Mouse (Mus musculus) stomach, postnatal 0 days (tissue): ENCODE measurements around the gene Fam104a. TPM values are rescaled to one million over a fixed set of nuclear protein-coding genes. Genes with fewer than 3 reads are reported as not detected.

Experiments
- ATAC-seq: fragments of 200-750 bp; cut with Nextera tagmentation; 2 replicates; pipeline ENCODE4 v1.8.0; 2017; ENCODE audit not compliant: low FRiP score, low TSS enrichment
- DNase-seq: peaks from one replicate; pipeline ENCODE4 v3.0.0-alpha.2; 2016; ENCODE audit warnings: low spot score
- H3K27ac ChIP-seq: fragments of 300-500 bp; sonication (generic); replicated peaks from 2 replicates; pipeline ENCODE4 v1.5.1; 2014; ENCODE audit warnings: mild to moderate bottlenecking, control low read depth
- H3K27me3 ChIP-seq: fragments of 300-500 bp; sonication (generic); 2 replicates; pipeline ENCODE4 v1.6.1; 2014; ENCODE audit warnings: low read length; ENCODE audit not compliant: control insufficient read depth, insufficient read depth
- H3K36me3 ChIP-seq: fragments of 300-500 bp; sonication (generic); 2 replicates; pipeline ENCODE4 v1.6.1; 2014; ENCODE audit warnings: low read length, mixed read lengths; ENCODE audit not compliant: control insufficient read depth, insufficient read depth
- H3K4me1 ChIP-seq: fragments of 300-500 bp; sonication (generic); replicated peaks from 2 replicates; pipeline ENCODE4 v1.6.1; 2014; ENCODE audit warnings: antibody characterized with exemption; ENCODE audit not compliant: control insufficient read depth, insufficient read depth
- H3K4me2 ChIP-seq: fragments of 300-500 bp; sonication (generic); replicated peaks from 2 replicates; pipeline ENCODE4 v1.6.1; 2014; ENCODE audit warnings: low read depth, mild to moderate bottlenecking, control low read depth, moderate library complexity
- H3K4me3 ChIP-seq: fragments of 300-500 bp; sonication (generic); 2 replicates; pipeline ENCODE4 v1.5.1; 2014; ENCODE audit warnings: low read depth, low read length, control low read depth
- H3K9ac ChIP-seq: fragments of 300-500 bp; sonication (generic); 2 replicates; pipeline ENCODE4 v1.6.1; 2014; ENCODE audit warnings: mild to moderate bottlenecking, low read length, control low read depth, mixed read lengths
- H3K9me3 ChIP-seq: fragments of 300-500 bp; sonication (generic); 2 replicates; pipeline ENCODE4 v1.6.1; 2016; ENCODE audit warnings: low read length; ENCODE audit not compliant: control insufficient read depth
- CTCF ChIP-seq: IDR thresholded peaks from 2 replicates; pipeline ENCODE4 v1.5.1; 2016; ENCODE audit warnings: antibody characterized with exemption, low read depth, mild to moderate bottlenecking, moderate library complexity
- EP300 ChIP-seq: optimal IDR thresholded peaks from 2 replicates; pipeline ENCODE3; 2016; ENCODE audit warnings: antibody characterized with exemption
- WGBS: fragments of 180-500 bp; shearing (Covaris S2); extraction: QIAGEN DNeasy Blood & Tissue Kit; methylation state at CpG from one replicate; pipeline ENCODE4 v1.1.7; 2014; 5-methylcytosine and 5-hydroxymethylcytosine counted together
- polyA plus RNA-seq: library from polyadenylated mRNA; unstranded; fragments of >200 nt; fragmentation: Nextera tagmentation; extraction: Ambion mirVana; gene quantifications from 2 replicates; pipeline ENCODE4 v1.2.1, GENCODE M21; 2015

Gene Fam104a
- 34.2 and 34.3 TPM in 2 replicates for polyA plus RNA-seq

DNA sequence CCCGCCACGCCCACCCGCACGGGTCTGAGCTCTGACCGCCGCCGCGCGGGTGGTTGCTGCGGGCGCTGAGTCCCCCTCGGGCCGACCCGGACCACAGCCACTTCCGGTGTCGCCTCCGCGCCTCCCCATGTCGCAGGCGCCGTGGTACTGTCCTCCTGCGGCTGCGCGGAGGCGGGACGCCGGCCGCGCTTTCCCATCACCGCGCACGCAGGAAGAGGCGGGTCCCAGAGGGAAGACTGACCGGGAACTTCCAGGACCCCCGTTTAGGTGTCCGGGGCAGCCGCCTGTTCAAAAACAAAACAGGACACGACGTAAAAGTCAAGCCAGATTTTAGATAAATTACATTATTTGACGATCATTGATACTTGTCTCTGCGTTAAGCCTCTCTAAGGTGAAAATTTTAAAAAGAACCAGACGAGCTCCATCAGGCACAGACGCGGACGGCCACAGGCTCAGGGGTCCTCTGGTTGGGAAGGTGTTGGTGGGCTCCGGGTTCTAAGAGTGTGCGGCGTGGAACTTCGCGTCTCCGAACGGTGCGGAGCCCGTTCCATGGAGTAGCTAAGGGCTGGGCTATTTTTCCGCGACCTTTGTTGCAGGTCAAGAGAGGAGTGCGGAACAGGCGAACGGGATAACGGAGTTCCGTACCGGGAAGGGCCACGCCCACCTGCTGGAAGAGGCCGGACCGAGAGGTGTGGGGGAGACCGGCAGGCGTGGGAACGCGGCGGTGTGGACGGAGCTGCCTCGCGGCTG lies at the start of gene Fam104a, which contains the start of gene D11Wsu47e:
Gene Fam104a (minus strand): TSS at position 199 of the 750 bp plus-strand sequence.
Gene D11Wsu47e (plus strand): TSS at position 456 of the 750 bp plus-strand sequence.
- H3K27ac ChIP-seq, result peak within 1 kb of the TSS; percentile 97
- peaks cover 3% of the 10 kb centered on the region; the same call in 1 of the 2 replicates for H3K4me1 ChIP-seq
- H3K27me3 ChIP-seq, result no peaks in the 10 kb centered on the region
- TF ChIP-seq CTCF, result 0 out of 2 replicates have a peak, but pooled peaks have one; percentile 3
- peak; percentile 97 for TF ChIP-seq EP300
- ATAC-seq, result peak; percentile 95
- peak; percentile 96 for DNase-seq
- peaks cover 5% of the 10 kb centered on the region; the same call in 1 of the 2 replicates for H3K36me3 ChIP-seq
- peak within 1 kb of the TSS; percentile 92 for H3K9ac ChIP-seq
- H3K9me3 ChIP-seq, result no peaks in the 10 kb centered on the region
- H3K4me3 ChIP-seq, result peak within 1 kb of the TSS; percentile 95
- H3K4me2 ChIP-seq, result peak within 1 kb of the TSS; percentile 88
- under 1% methylated on average over 68 of the region's 73 CpGs for WGBS

DNA sequence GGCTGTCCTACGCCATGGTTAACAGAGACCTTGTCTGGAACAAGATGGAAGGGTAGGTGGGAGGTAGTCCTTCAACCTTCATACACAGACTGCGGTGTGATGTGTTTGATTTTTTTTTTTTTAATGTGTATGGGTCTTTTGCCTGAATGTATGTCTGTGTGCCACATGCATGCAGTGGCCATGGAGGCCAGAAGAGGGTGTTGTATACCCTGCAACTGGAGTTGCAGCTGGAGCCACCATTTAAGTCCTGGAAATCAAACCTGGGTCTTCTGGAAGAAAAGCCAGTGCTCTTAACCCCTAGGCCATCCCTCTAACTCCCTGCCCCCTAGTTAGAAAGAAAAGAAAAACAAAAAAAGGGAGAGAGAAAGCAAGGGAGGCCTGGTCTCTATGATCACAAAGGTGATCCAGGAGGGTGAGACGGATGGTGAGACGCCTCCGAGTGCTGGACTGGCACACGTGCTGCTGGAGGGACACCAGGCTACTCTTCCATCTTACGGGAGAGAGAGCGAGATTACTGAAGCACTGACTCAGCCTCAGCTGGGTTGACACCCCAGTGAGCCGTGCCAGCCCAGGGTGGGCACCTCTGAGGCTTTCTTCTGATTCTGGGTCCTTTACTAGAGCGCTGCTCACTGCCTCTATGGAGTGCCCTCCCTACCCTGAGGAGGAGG lies 48.1 kb upstream of the Fam104a start:
- no peak overlapping the region for H3K4me2 ChIP-seq
- H3K27ac ChIP-seq, result peak overlapping the region; percentile 31; the same call in 1 of the 2 replicates
- TF ChIP-seq EP300, result no peak
- peak; percentile 44 for TF ChIP-seq CTCF
- H3K27me3 ChIP-seq, result no peaks in the 10 kb centered on the region
- H3K9me3 ChIP-seq, result no peaks in the 10 kb centered on the region
- DNase-seq (no peak), ATAC-seq (no peak)
- H3K36me3 ChIP-seq, result peaks cover 18% of the 10 kb centered on the region; the same call in 1 of the 2 replicates
- no peak overlapping the region for H3K4me3 ChIP-seq
- H3K9ac ChIP-seq, result no peak overlapping the region
- 76% methylated on average over 10 of the region's 10 CpGs for WGBS
- peaks cover 22% of the 10 kb centered on the region for H3K4me1 ChIP-seq

DNA sequence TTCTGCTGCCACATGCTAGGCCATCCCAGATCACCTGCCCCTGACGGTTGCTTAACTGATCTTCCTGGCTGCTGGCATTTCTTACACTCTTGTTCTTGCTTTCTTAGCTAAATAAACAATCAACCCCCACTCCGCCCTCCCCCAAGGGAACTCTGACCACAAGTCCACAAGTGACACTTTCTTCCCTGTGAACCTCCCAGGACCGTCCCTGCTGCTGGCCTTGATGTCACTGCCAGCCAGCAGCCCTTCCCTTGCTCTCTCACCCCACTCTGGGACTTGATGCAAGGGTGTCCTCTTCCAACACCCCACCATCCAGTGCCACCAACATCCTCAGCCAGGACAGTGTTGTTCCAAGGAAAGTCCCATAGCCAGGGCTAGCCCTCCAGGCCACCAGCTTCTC lies 46.9 kb upstream of the Fam104a start:
- no peak overlapping the region for H3K27ac ChIP-seq
- ATAC-seq, result no peak

DNA sequence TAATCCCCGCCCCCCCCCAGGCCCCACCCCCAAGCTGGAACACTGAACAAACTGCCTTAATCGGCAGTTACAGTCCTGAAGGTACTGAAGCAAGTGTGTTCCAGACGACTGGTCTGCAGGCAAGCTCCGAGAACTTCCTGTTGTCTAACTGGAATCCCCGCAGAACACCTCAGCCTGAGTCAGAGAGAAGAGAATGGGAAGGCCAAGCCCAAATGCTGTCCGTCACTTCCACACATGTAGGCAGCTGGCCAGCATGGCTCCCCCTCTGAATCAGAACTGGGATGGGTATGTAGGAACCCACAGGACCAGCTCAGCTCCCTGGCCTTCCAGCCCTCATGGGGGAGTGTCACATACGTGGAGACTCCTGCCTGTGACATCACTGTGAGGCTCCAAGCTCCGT lies 46.0 kb upstream of the Fam104a start:
- no peak for TF ChIP-seq CTCF
- TF ChIP-seq EP300, result no peak
- no peaks in the 10 kb centered on the region for H3K27me3 ChIP-seq
- H3K4me1 ChIP-seq, result peaks cover 19% of the 10 kb centered on the region
- H3K9ac ChIP-seq, result no peak overlapping the region
- no peak overlapping the region for H3K4me2 ChIP-seq
- DNase-seq, result peak; percentile 60
- peak; percentile 13; the same call in 1 of the 2 replicates for ATAC-seq
- no peaks in the 10 kb centered on the region for H3K9me3 ChIP-seq
- H3K27ac ChIP-seq, result peak overlapping the region; percentile 40
- 32% methylated on average over 8 of the region's 8 CpGs for WGBS
- H3K36me3 ChIP-seq, result peaks cover 20% of the 10 kb centered on the region; the same call in 1 of the 2 replicates
- H3K4me3 ChIP-seq, result no peak overlapping the region

More for the DNA sequence above, 46.9 kb upstream of the Fam104a start:
- Histone ChIP-seq H3K4me1 (peaks cover 22% of the 10 kb centered on the region), H3K4me2 (no peak overlapping the region), H3K36me3 (peaks cover 20% of the 10 kb centered on the region; the same call in 1 of the 2 replicates), H3K27me3 (no peaks in the 10 kb centered on the region), H3K9me3 (no peaks in the 10 kb centered on the region), H3K9ac (no peak overlapping the region; the same call in 1 of the 2 replicates), H3K4me3 (no peak overlapping the region)
- DNase-seq, result no peak
- TF ChIP-seq EP300 (no peak), CTCF (no peak)
- 46% methylated on average over 3 of the region's 3 CpGs for WGBS

DNA sequence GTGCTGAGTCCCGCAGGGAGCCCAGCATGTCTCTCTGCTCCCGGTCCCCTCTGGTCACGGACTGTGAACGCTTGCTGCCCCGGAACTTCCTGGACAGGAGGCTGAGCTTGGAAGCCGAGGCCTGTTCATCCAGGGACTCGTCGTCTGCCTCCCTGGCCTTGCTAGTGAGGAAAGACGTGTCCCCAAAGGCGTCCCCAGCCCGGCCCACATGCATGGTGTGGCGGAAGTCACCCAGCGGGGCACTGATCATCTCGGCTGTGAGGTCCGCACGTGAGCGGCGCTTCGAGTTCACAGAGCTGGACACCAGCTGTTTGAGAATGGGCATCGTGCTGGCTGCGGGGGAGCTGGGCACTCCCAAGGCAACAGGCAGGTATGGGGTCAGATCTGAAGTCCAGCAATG lies 45.3 kb upstream of the Fam104a start:
- no peak for TF ChIP-seq EP300
- TF ChIP-seq CTCF, result no peak
- ATAC-seq (no peak), DNase-seq (no peak)
- Histone ChIP-seq H3K9me3 (no peaks in the 10 kb centered on the region), H3K4me2 (no peak overlapping the region), H3K4me1 (peaks cover 19% of the 10 kb centered on the region; the same call in 1 of the 2 replicates), H3K9ac (no peak overlapping the region), H3K36me3 (peaks cover 20% of the 10 kb centered on the region; the same call in 1 of the 2 replicates), H3K4me3 (no peak overlapping the region), H3K27ac (peak overlapping the region; percentile 18; the same call in 1 of the 2 replicates), H3K27me3 (no peaks in the 10 kb centered on the region)
- WGBS, result 85% methylated on average over 21 of the region's 21 CpGs
